Mouse (Mus musculus) myocyte (in vitro differentiated cells): ENCODE data around the gene Thada.

Experiments used
- CEBPB ChIP-seq: IDR thresholded peaks from 2 replicates; pipeline ENCODE4 v1.6.1; 2011; ENCODE audit warnings: mild to moderate bottlenecking, moderate library complexity; ENCODE audit not compliant: poor library complexity, insufficient read depth, severe bottlenecking
- E2F4 ChIP-seq: IDR thresholded peaks from one replicate; pipeline ENCODE4 v1.6.1; 2011; ENCODE audit warnings: mild to moderate bottlenecking, control low read depth, moderate library complexity; ENCODE audit not compliant: insufficient read depth
- MAX ChIP-seq: IDR thresholded peaks from one replicate; pipeline ENCODE4 v1.6.1; 2011; ENCODE audit warnings: low read depth, mild to moderate bottlenecking, control low read depth
- MYOD1 ChIP-seq, 3 experiments: IDR thresholded peaks; one replicate each; pipeline ENCODE4 v1.6.1; 2011; ENCODE audit warnings: control low read depth in 2 of 3, low read depth in 2 of 3, mild to moderate bottlenecking in 2 of 3, moderate library complexity in 1 of 3; ENCODE audit not compliant: insufficient read length in 2 of 3, control insufficient read depth in 1 of 3
- MYOG ChIP-seq, 3 experiments: IDR thresholded peaks; one replicate each; pipeline ENCODE4 v1.6.1; 2011; ENCODE audit warnings: control low read depth in 2 of 3, low read depth in 2 of 3, mild to moderate bottlenecking in 2 of 3; ENCODE audit not compliant: insufficient read length in 2 of 3, control insufficient read depth in 1 of 3, insufficient read depth in 1 of 3
- POLR2A ChIP-seq: IDR thresholded peaks from one replicate; pipeline ENCODE4 v1.6.1; 2011; ENCODE audit warnings: low read depth, mild to moderate bottlenecking, control low read depth, moderate library complexity; ENCODE audit not compliant: insufficient read length
- POLR2AphosphoS2 ChIP-seq: IDR thresholded peaks from one replicate; pipeline ENCODE4 v1.6.1; 2011; ENCODE audit warnings: low read depth, control low read depth; ENCODE audit not compliant: insufficient read length
- REST ChIP-seq: IDR thresholded peaks from one replicate; pipeline ENCODE4 v1.6.1; 2011; ENCODE audit warnings: mild to moderate bottlenecking, control low read depth, moderate library complexity; ENCODE audit not compliant: insufficient read depth, insufficient read length
- SRF ChIP-seq: IDR thresholded peaks from one replicate; pipeline ENCODE4 v1.6.1; 2011; ENCODE audit warnings: low read depth; ENCODE audit not compliant: control insufficient read depth, insufficient read length
- TCF12 ChIP-seq: IDR thresholded peaks from one replicate; pipeline ENCODE4 v1.6.1; 2011; ENCODE audit warnings: mild to moderate bottlenecking, control low read depth; ENCODE audit not compliant: poor library complexity, insufficient read depth, severe bottlenecking
- TCF3 ChIP-seq: IDR thresholded peaks from one replicate; pipeline ENCODE4 v1.6.1; 2011; ENCODE audit warnings: low read depth, control low read depth; ENCODE audit not compliant: insufficient read length
- USF1 ChIP-seq: IDR thresholded peaks from one replicate; pipeline ENCODE4 v1.6.1; 2011; ENCODE audit warnings: low read depth, mild to moderate bottlenecking, control low read depth, moderate library complexity

GRCm38 (mm10) chr17:84213464-84213863, 252.5 kb downstream of the Thada start:
- TF ChIP-seq USF1: no peak
- no peak for TF ChIP-seq TCF12
- no peak for TF ChIP-seq E2F4
- no peak for TF ChIP-seq SRF
- no peak for TF ChIP-seq REST
- TF ChIP-seq POLR2A: no peak
- TF ChIP-seq MAX: no peak
- TF ChIP-seq MYOD1 (IDR thresholded peaks at IDR 0.05; ENCODE audit: control insufficient read depth in 1 of 3, insufficient read length in 2 of 3, low read depth in 2 of 3): no peak
- TF ChIP-seq POLR2AphosphoS2: no peak
- no peak for TF ChIP-seq MYOG (IDR thresholded peaks at IDR 0.05; ENCODE audit: control insufficient read depth in 1 of 3, insufficient read depth in 1 of 3, insufficient read length in 2 of 3, low read depth in 2 of 3)
- no peak for TF ChIP-seq CEBPB
- TF ChIP-seq TCF3: no peak
